Mouse (Mus musculus): ENCODE results near the gene S100a5. TPM values are rescaled to one million over a fixed set of nuclear protein-coding genes. Genes with fewer than 3 reads are reported as not detected.

The S100a5 gene
- polyA plus RNA-seq (2014; fragmentation: Illumina TruSeq; extraction: RNeasy Lipid Tissue Mini Kit (QIAGEN cat#74804); ENCODE audit: low read depth, low replicate concordance), result not detected

DNA sequence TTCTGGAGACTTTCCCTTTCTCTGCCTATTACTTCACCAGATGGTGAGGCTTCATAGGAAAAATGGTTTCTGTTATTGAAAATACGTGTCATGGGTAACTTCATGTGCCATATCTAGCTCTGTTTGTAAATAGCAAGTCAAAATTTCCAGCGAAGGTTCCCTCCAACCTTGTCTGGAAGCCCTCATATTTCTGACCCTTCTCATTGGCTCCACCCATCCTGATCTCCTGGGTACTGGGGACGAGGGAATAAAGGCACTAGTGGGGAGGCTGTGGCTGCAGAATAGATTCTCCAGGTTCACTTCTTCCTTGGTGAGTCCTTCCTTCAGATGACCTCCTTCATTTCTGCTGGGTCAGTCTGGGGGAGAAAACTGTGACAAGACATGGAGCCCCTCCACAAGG, at the start of gene S100a5:
Gene S100a5, plus strand, starts transcription at position 301 of the 400 bp plus-strand sequence.

DNA sequence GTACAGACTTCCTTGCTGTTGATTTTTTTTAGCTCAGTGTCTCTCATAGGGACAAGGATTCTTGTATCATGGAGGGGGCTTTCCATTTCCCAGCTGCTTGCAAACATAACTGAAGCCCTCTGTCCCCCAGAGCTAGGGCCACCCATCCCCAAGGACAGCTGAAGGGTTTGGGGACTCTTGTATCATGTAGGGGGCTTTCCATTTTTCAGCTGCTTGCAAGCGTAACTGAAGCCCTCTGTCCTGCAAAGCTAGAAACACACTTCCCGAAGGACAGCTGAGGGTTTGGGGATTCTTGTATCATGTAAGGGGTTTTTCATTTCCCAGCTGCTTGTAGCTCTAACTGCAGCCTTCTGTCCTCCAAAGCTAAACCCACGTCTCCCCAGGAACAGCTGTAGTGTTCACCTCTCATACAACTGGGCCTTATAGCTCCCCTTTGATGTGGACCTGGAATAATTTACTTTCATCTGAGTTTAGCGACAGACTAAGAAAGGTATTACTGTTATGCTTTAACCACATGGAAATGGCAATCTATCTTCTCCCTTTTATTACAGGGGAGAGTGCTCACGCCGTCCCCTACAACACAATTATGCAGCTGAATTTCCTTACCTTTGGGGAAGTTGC, 48.2 kb upstream of the S100a5 start, which contains the start of gene S100a3:
Gene S100a3, plus strand, starts transcription at position 571 of the 621 bp plus-strand sequence.

DNA sequence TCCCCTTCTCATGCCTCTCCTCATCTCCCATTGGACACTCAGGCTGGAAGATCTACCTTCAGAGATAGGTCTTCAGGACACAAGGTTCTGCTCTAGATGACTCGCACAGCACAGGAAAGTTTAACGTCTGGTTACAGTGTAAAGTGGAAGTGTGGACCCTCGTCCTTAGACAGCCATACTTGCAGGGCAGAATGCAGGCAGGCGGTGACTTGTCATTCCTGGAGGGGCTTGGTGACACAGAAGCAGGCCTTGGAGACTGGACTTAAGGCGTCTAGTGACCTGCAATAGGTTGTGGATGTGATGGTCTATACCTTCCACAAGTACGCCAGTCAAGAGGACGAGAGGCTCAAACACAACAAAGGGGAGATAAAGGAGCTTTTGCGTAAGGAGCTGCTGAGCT, 18.4 kb upstream of the S100a5 start, which contains the start of gene S100a2:
Gene S100a2, plus strand, starts transcription at position 301 of the 400 bp plus-strand sequence.

DNA sequence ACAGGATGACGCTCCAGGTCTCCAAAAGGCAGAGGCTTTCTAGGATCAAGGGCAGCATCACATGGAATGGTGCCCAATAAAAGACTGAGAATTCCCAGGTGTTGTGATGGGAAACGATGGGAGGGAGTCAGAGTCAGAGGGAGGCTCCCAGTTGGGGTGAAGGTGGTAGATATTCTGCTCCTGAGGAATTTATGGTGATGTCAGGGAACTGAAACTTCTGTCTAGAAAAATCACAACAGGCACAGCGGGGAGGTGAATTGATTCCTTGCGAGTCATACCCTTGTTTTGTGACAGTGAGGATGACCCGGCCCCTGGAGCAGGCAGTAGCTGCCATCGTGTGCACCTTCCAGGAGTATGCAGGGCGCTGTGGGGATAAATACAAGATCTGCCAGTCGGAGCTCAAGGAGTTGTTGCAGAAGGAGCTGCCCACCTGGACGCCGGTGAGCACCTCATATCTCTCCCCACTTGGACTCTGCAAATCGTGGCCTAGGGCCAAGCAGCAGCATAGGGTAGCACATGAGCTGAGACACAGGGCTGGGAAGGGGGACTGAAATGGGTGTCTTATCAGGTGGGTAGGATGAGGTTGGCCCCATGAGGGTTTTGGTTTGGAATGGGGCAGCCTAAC, 6.7 kb upstream of the S100a5 start, which contains the start of gene Gm42674:
Gene Gm42674, plus strand, starts transcription at position 419 of the 625 bp plus-strand sequence.

DNA sequence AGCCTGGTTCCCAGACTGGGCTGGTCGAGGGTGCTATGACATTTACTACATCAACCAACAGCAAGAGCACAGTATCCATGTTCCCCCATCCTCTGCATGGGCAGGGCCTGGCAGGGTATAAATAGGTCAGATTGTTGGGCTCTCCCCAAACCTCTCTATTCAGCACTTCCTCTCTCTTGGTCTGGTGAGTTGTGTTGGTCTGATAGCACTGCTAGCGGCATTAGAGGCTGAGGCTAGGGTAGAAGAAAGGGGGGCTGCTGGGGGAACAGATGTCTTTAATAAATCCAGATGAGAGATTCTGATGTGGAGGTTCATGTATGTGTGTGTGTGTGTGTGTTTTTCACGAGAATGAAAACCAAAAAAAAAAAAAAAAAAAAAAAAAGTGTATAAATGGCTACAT, 4.7 kb upstream of the S100a5 start, which contains the start of gene S100a4:
Gene S100a4, plus strand, starts transcription at position 149 of the 400 bp plus-strand sequence.

DNA sequence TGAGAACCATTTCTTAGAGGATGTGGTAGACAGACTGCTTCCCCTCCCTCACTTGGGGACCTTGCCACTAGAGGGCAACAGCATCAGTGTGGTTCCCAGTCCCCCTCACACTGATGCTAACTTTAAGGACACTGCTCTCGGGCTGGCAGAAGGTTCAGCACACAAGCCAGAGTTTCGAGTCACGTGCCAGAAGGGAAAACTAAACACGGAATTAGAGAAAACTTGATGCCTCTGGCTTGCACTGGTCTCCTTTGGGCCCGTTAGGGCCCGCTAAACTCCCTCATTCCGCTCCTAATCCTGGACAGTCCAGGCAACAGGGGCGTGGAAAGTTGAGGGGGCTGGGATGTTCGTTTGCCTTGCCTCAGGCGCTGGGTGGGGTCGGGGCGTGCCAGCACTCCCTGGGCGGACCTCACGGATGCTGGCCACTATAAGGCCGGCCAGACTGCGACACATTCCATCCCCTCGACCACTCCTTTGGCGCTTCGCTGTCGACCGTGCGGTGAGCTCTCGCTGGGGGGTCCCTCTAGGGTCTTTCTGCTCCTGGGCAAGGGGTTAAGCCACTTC, 4.5 kb downstream of the S100a5 start, which contains the start of gene S100a6:
Gene S100a6, plus strand, starts transcription at position 155 of the 564 bp plus-strand sequence.

DNA sequence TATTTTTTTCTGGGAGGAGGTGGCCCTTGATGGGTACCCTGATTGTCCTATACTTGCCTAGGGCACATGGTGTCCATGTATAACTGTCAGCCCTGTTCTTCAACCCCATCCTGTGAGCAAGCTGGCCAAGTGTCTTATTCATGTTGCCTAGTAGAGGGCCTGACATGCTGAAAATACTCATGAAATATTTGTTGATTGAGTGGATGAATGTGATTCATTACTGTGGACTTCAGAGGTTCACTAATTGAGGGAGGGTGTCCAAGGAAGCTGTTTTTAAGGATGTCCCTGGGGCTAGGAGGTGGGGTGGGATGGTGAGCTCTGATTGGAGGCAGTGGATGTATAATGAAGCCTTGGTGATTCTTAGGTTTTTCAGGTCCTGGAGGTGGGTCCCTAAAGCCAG, 45.4 kb downstream of the S100a5 start, which contains the start of gene S100a7a:
Gene S100a7a, plus strand, starts transcription at position 301 of the 400 bp plus-strand sequence.

Other genes with a start within 250 kb of the S100a5 start
- not detected for gene Slc27a3, start 218.6 kb upstream of the S100a5 start, polyA plus RNA-seq (2014; fragmentation: Illumina TruSeq; extraction: RNeasy Lipid Tissue Mini Kit (QIAGEN cat#74804); ENCODE audit: low read depth, low replicate concordance)
- 3.6 TPM for gene Ints3, start 174.9 kb upstream of the S100a5 start, polyA plus RNA-seq (2014; fragmentation: Illumina TruSeq; extraction: RNeasy Lipid Tissue Mini Kit (QIAGEN cat#74804); ENCODE audit: low read depth, low replicate concordance)
- 3.0 TPM for gene Npr1, start 142.7 kb upstream of the S100a5 start, polyA plus RNA-seq (2014; fragmentation: Illumina TruSeq; extraction: RNeasy Lipid Tissue Mini Kit (QIAGEN cat#74804); ENCODE audit: low read depth, low replicate concordance)
- gene Ilf2, start 132.4 kb upstream of the S100a5 start, polyA plus RNA-seq (2014; fragmentation: Illumina TruSeq; extraction: RNeasy Lipid Tissue Mini Kit (QIAGEN cat#74804); ENCODE audit: low read depth, low replicate concordance), result 16.2 TPM
- 31.9 TPM for gene Snapin, start 117.5 kb upstream of the S100a5 start, polyA plus RNA-seq (2014; fragmentation: Illumina TruSeq; extraction: RNeasy Lipid Tissue Mini Kit (QIAGEN cat#74804); ENCODE audit: low read depth, low replicate concordance)
- 71.7 TPM for gene Chtop, start 99.0 kb upstream of the S100a5 start, polyA plus RNA-seq (2014; fragmentation: Illumina TruSeq; extraction: RNeasy Lipid Tissue Mini Kit (QIAGEN cat#74804); ENCODE audit: low read depth, low replicate concordance)
- gene S100a1, start 94.1 kb upstream of the S100a5 start, polyA plus RNA-seq (2014; fragmentation: Illumina TruSeq; extraction: RNeasy Lipid Tissue Mini Kit (QIAGEN cat#74804); ENCODE audit: low read depth, low replicate concordance), result 118 TPM
- 21.7 TPM for gene S100a13, start 94.1 kb upstream of the S100a5 start, polyA plus RNA-seq (2014; fragmentation: Illumina TruSeq; extraction: RNeasy Lipid Tissue Mini Kit (QIAGEN cat#74804); ENCODE audit: low read depth, low replicate concordance)
- not detected for gene S100a14, start 81.7 kb upstream of the S100a5 start, polyA plus RNA-seq (2014; fragmentation: Illumina TruSeq; extraction: RNeasy Lipid Tissue Mini Kit (QIAGEN cat#74804); ENCODE audit: low read depth, low replicate concordance)
- 12.6 TPM for gene S100a16, start 71.3 kb upstream of the S100a5 start, polyA plus RNA-seq (2014; fragmentation: Illumina TruSeq; extraction: RNeasy Lipid Tissue Mini Kit (QIAGEN cat#74804); ENCODE audit: low read depth, low replicate concordance)
- gene S100a3, start 47.9 kb upstream of the S100a5 start, polyA plus RNA-seq (2014; fragmentation: Illumina TruSeq; extraction: RNeasy Lipid Tissue Mini Kit (QIAGEN cat#74804); ENCODE audit: low read depth, low replicate concordance), result not detected
- not detected for gene S100a2, start 18.3 kb upstream of the S100a5 start, polyA plus RNA-seq (2014; fragmentation: Illumina TruSeq; extraction: RNeasy Lipid Tissue Mini Kit (QIAGEN cat#74804); ENCODE audit: low read depth, low replicate concordance)
- gene Gm42674, start 6.6 kb upstream of the S100a5 start, polyA plus RNA-seq (2014; fragmentation: Illumina TruSeq; extraction: RNeasy Lipid Tissue Mini Kit (QIAGEN cat#74804); ENCODE audit: low read depth, low replicate concordance), result not detected
- 1.1 TPM for gene S100a4, start 4.8 kb upstream of the S100a5 start, polyA plus RNA-seq (2014; fragmentation: Illumina TruSeq; extraction: RNeasy Lipid Tissue Mini Kit (QIAGEN cat#74804); ENCODE audit: low read depth, low replicate concordance)
- 1.2 TPM for gene S100a6, start 4.4 kb downstream of the S100a5 start, polyA plus RNA-seq (2014; fragmentation: Illumina TruSeq; extraction: RNeasy Lipid Tissue Mini Kit (QIAGEN cat#74804); ENCODE audit: low read depth, low replicate concordance)
- gene S100a7a, start 45.5 kb downstream of the S100a5 start, polyA plus RNA-seq (2014; fragmentation: Illumina TruSeq; extraction: RNeasy Lipid Tissue Mini Kit (QIAGEN cat#74804); ENCODE audit: low read depth, low replicate concordance), result not detected
- gene S100a8, start 60.5 kb downstream of the S100a5 start, polyA plus RNA-seq (2014; fragmentation: Illumina TruSeq; extraction: RNeasy Lipid Tissue Mini Kit (QIAGEN cat#74804); ENCODE audit: low read depth, low replicate concordance), result 4.1 TPM
- gene S100a9, start 87.2 kb downstream of the S100a5 start, polyA plus RNA-seq (2014; fragmentation: Illumina TruSeq; extraction: RNeasy Lipid Tissue Mini Kit (QIAGEN cat#74804); ENCODE audit: low read depth, low replicate concordance), result 2.4 TPM
- not detected for gene Pglyrp4, start 118.4 kb downstream of the S100a5 start, polyA plus RNA-seq (2014; fragmentation: Illumina TruSeq; extraction: RNeasy Lipid Tissue Mini Kit (QIAGEN cat#74804); ENCODE audit: low read depth, low replicate concordance)
- gene Gm5849, start 169.4 kb downstream of the S100a5 start, polyA plus RNA-seq (2014; fragmentation: Illumina TruSeq; extraction: RNeasy Lipid Tissue Mini Kit (QIAGEN cat#74804); ENCODE audit: low read depth, low replicate concordance), result not detected

Measured in liver, adult 10 weeks (tissue).